Mouse (Mus musculus) adrenal gland, adult 2 months (tissue): ENCODE data around the gene Ctbp1. TPM values are rescaled to one million over a fixed set of nuclear protein-coding genes. Genes with fewer than 3 reads are reported as not detected.

Experiments used
- DNase-seq: peaks from one replicate; pipeline ENCODE4 v3.0.0; 2021
- long read RNA-seq: library from polyadenylated mRNA; stranded (forward); transcript quantifications from one replicate; pipeline ENCODE4 v2.0.0, GENCODE M21; 2021
- polyA plus RNA-seq: library from polyadenylated mRNA; depleted of rRNA; stranded (reverse); fragments of >200 nt; gene quantifications from 2 replicates; pipeline ENCODE4 v1.2.3, GENCODE M21; 2012; rRNA removed
- total RNA-seq, 2 experiments: library from RNA; stranded (reverse); gene quantifications; 2 replicates each; pipeline ENCODE4 v1.2.3; 2021

Gene Ctbp1
- total RNA-seq (100 to 1,000 TPM; 206 to 228 TPM), polyA plus RNA-seq (447 and 508 TPM in 2 replicates)
- long read RNA-seq, transcript Ctbp1-211 (10 exons, 2,436 nt), result minor isoform, 39 of 325 reads
- long read RNA-seq, transcript Ctbp1-201 (9 exons, 2,279 nt), result major isoform, 45 of 325 reads
- long read RNA-seq, partial matches to known transcripts, result 11 of 325 reads
- long read RNA-seq, other reads (novel, unspliced or antisense), result 226 of 325 reads

DNA sequence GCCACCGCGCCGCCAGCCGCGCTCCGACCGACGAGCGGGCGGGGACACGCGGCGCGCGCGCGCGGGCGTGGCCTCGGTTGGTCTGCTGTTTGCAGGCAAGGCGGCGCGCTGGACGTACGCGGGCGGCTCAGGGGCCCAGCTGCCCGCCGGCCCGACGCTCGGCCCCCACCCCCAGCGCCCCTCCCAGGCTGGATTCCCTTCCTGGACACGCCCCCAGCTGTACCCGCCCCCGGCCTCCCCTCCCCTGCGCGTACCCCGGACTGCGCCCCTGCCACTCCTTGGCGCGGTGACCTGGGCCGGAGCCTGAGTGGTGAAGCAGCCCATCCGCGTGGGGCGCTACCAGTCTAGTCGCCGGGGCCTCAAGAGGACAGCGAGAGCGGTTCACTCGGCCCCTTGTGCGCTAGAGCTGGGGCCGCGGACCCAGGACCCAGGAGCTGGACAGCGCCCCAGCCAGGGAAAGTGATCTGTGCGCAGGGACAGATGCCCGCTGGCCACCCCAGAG is at the start of gene Ctbp1:
TSS of gene Ctbp1 (minus strand) at position 42 of the 502 bp plus-strand sequence.
- peak; percentile 97 for DNase-seq

DNA sequence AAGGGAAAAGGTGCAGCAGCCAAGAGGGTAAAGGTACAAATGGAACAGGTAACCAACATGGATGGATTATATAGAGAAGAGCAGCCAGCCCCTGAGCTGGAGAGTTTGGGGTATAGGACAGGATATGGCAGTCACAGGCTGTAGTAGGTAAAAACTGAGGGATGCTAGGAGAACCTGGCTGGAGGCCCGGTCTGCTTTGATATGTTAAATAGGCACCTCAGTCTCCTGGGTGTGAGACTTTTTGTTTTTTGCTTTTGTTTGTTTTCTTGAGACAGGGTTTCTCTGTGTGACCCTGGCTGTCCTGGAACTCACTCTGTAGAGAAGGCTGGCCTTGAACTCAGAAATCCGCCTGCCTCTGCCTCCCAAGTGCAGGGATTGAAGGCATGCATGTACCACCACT is 49.7 kb upstream of the Ctbp1 start:
- no peak for DNase-seq

DNA sequence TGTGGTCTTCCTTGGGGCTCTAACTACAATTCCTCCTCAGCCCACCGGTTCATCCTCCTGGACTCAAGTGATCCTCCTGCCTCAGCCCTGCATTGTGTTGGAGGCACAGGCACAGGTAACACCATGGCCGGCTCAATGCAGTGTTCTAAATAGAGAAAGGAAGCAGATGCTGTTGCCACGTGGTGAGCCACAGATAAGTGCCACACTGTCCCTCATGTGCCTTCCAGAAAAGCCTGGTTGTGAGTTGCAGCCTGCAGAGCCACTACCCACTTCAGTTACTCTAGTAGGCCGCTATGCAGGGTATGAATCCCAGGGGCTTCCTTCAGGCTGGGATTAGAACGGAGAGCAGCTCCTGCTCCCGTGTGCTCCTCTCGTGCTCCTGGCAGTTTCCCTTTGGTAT is 37.4 kb upstream of the Ctbp1 start:
- DNase-seq, result no peak

DNA sequence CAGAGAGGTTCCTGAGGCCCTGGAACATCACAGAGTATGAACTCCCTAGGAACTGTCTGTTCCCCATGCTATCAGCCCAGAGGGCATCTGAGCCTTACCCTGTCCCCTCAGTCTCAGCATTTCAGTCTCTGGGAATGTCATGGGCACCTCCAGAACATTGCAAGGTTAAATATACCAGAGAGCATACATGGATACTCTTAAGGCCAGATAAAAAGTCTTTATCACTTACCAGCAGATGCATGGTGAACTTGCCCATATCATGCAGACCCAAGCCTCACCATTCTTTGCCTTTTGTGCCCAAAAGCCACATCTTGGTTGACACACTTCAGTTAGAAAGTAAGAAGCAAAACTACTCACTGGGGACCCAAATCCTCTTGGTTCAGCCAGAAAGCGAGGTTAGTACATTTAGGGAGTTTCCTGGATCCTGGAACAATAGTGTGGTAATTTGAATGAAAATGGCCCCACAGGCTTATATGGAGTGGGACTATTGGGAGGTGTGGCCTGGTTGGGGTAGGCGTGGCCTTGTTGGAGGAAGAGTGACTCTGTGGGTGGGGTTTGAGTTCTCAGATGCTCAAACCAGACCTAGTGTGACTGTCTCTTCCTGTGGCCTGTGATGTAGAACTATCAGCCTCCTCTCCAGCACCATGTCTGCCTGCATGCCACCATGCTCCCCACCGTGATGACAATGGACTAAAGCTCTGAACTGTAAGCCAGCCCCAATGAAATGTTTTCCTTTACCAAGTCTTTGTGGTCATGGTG is 36.1 kb upstream of the Ctbp1 start:
- no peak for DNase-seq

DNA sequence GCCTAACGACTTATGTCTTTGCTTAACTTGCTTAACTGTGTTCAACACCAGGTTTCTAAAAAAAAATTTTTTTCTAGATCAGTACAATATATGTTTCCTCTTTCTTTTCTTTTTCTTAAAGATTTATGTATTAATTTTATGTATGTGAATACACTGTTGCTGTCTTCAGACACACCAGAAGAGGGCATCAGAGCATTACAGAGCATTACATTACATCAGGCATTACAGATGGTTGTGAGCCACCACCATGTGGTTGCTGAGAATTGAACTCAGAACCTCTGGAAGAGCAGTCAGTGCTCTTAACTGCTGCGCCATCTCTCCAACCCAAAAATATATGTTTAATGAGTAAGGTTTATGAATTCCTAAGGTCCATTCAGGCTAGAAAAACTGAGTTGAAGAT is 27.0 kb upstream of the Ctbp1 start:
- no peak for DNase-seq

DNA sequence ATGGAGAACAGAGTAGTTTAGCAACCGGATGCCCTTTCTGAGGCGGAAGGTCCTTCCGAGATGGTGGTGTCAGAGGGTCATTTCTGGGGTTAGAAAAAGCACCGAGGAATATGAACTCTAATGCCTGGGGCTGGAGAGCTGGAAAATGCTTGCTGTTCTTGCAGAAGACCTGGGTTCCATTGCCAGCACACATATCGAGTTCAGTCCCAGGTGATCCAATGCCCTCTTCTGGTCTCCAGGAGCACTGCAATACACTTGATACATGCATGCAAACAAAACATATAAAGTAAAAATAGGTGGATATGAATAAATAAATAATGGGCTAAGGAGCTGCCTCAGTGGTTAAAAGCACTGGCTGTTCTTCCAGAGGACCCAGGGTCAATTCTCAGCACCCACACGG is 22.4 kb upstream of the Ctbp1 start:
- no peak for DNase-seq

DNA sequence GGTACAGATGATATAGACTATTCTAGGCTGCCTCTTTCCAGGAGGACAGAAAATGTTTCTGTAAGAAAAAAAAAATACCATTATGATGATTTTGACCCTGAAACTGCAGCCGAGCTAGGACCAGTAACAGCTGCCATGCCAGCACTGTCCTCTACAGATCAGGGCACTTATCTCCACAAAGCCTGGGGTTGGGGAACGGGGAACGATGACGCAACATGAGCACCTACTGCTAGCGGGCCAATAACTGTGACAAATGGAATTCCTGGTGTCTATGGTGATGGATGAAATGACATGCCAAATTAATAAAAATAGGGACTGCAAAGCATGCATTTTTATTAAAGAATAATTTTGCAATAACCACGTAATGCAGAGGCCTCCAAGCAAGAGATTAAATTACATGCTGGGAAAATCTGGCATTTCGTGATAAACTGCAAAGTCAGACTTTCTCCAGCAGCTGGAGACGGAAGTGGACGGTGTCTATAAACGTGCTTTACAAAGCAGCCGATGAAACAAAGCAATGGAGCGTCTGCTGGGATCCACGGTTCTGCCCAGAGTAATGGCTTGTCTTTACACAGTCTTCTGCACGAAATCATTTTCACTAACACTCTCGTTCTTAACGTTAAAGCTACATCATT is 19.1 kb upstream of the Ctbp1 start:
- no peak for DNase-seq

DNA sequence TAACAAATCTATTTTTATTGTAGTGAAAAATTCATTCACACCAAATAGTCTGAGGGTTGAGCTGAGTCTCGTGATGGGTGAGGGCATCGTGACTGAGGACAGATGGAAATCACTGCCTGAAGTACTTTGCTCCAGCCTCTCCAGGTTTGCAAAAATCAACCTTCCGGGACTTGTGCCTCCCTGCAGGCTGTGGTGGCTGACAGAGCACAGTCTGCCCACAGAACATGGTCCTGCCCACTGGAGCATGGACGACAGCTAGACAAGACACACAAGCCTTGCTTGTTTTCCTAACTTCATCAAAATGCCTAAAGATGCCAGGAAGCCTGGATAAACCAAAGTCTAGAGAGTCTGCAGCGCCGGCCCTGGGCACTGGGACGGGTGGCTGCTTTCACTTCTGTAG is 9.2 kb upstream of the Ctbp1 start:
- DNase-seq, result no peak

DNA sequence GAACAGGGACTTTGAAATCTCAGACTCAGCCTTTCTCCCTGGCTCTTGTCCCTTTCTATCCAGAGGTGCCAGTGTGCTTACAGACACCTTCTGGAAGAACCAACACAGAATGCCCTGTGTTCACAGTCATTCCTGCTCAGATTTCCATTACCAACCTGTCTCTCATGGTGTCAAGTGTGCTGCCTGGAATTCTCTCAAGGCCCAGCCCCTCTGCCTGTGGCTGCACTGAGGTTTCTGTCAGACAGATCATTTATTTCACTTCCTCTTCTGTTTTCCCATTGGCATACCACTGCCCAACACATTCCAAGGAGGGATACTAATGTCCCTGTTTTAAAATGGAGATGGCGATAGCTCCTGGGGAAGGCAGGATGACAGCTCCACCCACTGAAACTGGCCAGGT is 6.6 kb upstream of the Ctbp1 start:
- DNase-seq, result no peak

DNA sequence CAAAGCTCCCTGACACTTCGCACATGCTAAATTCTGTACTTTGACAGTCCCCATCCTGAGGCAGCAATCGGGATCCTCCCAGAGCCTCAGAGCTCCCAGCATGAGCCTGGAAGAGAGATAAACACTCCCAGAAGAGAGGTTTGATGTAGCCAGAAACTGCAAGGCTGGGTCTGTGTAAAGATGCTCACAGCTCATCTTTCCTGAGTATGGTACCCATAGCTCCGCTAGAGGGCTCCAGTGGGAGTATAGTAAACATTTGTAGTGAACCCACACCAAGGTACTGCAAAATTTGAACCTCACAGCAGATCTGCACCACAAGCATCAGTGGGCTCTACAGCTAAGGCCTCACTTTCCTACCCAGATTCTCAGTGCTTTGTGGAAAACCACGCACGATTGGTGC is 4.2 kb upstream of the Ctbp1 start:
- DNase-seq, result no peak

DNA sequence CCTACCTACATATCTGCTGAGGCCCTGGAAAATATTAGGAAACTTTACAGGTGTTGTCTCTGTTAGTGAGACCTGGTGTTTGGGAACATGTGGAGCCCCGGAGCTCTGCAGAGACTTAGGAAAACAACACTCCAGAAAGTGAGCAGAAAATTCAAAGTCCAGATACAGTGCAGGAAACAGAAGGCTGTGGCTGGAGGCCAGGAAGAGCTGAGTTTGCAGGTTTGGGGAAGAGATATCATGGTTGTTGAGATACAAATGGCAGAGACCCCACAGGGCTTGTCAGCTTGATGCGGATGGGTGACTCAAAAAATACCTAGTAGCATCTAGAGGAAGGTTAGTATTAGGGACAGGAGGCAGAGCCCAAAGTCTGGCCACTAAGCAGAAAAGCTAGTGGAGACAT is 2.5 kb upstream of the Ctbp1 start:
- DNase-seq, result no peak

DNA sequence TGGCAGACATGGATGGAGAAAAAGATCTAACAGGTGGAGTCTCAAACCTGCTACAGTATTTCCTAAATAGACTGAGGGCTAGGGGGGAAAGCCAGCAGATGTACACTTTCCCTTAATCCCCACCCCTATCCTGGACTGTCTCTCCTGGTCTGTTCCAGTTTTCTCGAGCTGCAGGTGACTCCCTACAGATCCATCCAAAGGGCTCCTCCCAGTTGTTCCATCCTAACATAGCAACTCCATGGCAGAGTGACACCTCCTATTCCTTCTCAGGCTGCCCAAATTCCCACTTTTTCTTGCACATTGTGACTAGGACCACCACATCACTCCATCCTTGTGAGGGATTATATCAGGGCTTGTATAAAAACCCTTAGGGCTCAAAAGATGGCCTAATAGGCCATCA is 960 bp upstream of the Ctbp1 start:
- DNase-seq, result no peak

DNA sequence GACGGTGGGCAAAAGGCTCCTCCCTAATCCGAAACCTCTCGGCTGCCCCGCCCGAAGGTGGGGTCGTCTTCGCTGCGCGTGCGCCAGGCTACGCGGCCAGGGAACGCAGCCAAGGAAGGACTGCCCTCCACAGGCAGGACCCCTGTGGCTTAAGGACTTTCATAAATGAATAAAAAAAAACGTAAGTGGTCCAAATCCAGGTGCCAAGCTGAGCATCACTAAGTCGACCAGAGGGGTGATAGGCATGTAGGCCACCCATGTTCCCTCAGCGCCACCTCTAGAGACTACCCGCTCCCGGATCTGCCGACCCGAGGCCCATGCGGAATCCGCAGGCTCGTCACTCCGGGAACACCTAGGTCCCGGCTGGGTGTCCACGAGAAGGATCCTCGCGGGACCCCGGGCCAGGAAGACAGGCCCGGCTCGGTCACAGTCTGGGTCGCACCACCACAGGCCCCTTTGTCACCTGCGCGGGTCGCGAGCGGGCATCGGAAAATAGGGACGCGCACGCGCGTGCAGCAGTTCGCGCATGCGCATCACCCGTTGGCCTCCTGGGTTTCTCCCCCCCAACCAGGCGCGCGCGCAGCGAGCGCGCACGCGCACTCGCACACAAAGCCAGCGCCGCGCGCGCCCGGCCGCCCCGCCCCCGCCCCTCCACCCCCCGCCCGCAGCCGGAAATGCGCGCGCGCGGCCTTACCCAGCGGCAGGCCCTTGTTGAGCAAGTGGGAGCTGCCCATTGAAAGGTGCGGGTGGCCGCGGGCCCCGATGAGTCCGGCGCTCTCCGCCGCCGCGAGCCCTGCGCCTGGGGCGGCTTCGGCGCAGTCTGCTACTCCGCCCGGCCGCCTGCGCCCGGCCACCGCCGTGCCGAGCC is 475 bp downstream of the Ctbp1 start:
- DNase-seq, result peak; percentile 93

DNA sequence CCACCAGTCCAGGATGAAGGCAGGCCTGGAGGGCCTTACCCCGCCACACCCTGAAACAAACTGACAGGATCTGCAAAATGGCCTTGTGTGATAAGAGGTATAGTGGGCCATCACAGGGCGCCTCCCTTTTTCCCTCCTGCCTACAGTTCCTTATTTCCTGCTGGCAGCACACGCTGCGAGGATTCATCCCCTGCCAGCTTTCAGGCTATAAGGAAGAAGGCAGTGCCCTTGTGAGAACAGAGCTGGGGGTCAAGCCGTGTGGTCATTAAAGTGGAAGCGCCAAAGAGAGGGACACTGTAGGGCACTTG is 1.1 kb downstream of the Ctbp1 start:
- DNase-seq, result no peak

DNA sequence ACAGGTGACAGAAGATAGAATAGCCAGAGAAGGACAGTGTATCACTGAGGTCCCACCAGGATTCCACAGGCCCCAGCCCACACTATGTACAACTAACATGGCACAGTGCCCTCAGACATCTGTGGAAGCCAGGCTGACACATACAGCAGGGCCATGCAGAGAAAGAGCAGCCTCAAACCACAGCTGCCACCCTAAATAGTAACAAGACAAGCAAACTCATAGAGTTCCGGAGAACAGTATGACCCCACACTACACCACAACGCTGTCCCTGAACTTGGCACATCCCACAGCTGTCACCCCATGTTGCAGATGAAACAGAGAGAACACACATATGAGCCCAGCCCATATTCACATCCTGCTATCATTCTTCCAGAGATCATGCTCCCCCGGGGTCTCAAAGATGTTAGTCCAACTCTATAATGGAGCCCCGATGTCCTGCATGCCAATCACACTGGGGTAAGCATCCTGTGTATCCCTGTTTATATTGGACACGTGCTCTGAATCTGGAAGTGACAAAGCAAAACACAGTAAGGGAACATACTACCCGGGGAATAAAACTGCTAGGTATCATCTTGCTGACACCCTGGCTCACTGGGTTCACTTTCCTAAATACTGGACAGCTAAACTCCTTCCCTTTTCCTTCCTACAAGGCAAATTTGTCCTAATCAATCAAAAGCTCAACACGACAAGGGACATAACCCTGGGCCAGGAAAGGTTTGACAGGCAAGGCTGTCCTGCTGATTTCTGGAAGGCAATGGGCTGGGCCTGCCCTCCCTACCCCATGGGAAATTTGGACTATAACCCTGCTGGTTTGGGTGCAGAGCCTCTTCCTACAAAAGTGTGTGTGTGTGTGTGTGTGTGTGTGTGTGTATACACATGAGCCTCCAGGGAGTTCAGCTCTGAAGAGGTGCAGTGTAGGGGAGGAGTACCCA is 1.7 kb downstream of the Ctbp1 start:
- DNase-seq, result no peak

DNA sequence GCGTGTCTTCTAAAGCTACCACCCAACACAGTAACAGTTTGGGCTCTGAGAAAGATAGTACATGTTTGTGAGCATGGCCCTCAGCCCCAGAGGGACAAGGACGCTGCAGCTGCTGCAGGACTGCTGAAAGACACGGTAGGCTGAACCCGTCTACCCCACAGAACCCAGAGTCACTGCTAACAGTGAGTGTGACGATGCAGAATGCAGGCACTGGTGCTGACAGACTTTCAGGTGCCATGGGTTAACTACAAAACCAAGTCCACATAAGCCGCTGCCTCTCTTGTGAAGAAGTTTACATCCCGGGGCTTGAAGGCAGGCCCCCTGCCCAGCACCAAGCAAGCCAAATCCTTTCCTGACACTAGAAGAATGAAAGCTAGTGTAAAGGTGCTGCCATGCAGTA is 2.6 kb downstream of the Ctbp1 start:
- no peak for DNase-seq

DNA sequence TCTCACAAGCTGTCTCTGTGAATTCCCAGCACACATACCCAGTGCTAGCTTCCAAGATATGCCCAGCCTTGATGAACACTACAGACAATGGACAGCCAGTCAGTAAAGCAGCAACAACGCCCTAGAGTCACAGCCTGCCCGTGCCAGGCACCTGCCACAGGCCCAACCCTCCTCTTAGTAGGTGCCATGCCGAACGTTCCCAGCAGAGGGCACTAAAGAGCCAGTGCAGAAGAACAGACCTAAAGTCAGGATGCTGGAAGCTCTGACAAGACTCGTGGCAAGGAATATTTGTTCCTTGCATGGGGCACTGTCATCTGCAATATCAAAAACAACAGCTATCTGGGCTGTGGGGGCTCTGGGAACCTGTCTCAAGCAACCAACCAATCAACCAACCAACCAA is 4.2 kb downstream of the Ctbp1 start:
- DNase-seq, result peak; percentile 84

DNA sequence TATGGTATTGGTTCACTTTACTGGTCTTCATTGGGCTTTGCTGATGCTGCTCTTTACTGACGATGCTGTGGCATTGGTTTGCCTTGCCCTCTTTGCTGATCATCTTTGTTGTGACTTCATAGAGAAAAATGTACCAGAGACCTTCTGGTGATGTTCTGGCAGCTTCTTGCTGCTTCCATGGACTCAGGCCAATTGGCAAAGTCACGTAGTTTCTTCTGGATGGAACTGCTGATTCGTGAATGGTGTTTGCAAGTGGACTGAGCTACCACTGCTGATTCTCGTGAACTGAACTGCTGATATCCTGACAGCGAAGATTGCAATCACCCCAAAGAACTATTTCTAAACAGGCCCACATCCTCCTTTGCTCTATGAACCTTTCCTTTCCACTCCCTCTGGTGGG is 20.4 kb downstream of the Ctbp1 start:
- DNase-seq, result peak; percentile 14

DNA sequence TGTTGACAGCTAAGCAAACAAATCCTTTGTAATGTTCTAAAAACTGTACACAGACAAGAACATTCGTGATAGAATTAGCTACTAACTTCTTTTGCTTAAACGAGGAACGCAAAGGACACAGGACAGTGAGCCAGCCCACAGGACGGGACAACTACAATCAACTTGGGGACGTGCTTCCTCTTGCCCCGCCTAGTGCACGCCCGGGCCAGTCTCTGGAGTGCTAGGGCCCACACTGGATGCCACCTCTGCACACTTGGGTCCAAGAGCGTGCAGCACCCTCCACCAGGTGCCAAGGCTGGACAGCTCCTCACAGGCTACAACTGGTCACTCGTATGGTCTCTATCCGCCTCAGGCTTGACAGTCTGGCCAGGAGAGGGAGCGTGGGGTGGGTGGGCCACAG is 26.6 kb downstream of the Ctbp1 start:
- no peak for DNase-seq

DNA sequence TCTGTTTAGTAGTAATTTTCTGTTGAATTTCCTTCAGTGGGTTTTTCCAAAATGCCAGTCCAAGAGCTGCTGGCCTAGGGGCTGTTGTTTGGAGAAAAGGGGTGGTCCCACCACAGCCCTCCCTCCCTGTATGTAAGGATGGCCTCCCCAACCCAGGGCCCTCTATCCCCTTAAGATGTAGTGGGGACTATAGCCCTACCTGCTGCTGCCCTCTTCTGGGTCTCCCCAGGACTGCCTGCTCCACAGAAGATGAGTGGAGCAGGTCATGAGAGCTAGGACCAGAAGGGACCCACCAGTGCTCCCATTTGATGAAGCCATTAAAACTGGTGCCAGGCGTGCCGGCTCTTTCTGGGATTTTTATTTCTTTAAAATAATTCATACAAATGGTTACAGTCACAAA is 27.4 kb downstream of the Ctbp1 start:
- no peak for DNase-seq

DNA sequence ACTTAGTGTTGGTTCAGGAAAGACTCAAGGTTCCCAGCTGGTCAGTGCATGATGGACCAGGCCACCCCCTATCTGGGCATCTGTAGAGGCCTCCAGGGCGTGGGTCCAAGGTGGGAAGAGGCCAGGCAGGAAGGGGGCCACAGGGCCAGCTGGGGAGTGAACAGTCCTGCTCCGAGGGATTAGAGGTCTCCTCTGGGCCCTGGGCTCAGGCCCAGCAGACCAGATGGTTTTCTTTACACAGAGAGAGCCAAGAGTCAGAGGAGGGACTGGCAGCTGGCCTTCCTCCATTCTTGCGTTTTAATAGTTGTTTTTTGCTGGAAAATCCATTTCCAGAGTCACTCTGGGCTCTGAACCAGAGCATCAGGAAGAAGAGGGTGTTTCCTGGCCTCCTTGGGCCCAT is 29.1 kb downstream of the Ctbp1 start:
- DNase-seq, result peak; percentile 37
